Mouse (Mus musculus): Measurements from ENCODE around the gene Pfkm. TPM values are rescaled to one million over a fixed set of nuclear protein-coding genes. Genes with fewer than 3 reads are reported as not detected.

Gene Pfkm
- total and polyA plus RNA-seq, 3 experiments, result 521 to 921 (median 800) TPM

DNA sequence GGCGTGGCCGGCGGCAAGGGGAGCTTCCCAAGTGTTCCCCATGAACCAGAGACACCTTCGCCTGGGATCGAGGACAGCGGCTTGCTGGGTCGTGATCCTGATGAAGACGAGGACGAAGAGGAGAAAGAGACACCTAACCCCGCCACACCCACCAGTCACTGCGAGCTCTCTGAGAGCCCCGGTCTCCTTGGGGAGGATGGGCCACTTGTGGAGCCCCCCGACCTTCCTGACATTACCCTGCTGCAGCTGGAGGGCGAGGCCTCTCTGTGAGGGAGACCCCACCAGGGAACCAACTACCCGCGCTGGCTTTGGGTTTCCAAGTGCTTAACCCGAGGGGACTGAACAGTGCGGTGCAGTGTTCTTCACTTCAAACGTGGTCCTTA lies 76.2 kb downstream of the Pfkm start:
- Histone ChIP-seq H3K79me2 (replicated peaks; ENCODE audit: control insufficient read depth, insufficient read depth, low read length) (no peaks in the 10 kb centered on the region), H3K4me1 (ENCODE audit: control insufficient read depth, insufficient read depth, low read length) (no peaks in the 10 kb centered on the region), H3K4me3 (no peak overlapping the region; the same call in 1 of the 2 replicates), H3K27ac (no peak overlapping the region), H3K36me3 (ENCODE audit: control insufficient read depth, insufficient read depth, low read length) (no peaks in the 10 kb centered on the region), H3K27me3 (ENCODE audit: control insufficient read depth, insufficient read depth, low read length) (no peaks in the 10 kb centered on the region), H3K9ac (ENCODE audit: low read depth, low read length) (no peak overlapping the region)
- 29% methylated on average over 19 of the region's 19 CpGs for WGBS
- no peak for DNase-seq
- intact Hi-C loops (cut with DNase I), result no loop called here
- TF ChIP-seq POLR2A (IDR thresholded peaks at IDR 0.05; ENCODE audit: insufficient read depth, low read depth, low read length), result no peak
- no peak for TF ChIP-seq CTCF (IDR thresholded peaks at IDR 0.05)
- no peak for TF ChIP-seq EP300 (IDR thresholded peaks at IDR 0.05; ENCODE audit: insufficient read depth, low read depth, low read length)

DNA sequence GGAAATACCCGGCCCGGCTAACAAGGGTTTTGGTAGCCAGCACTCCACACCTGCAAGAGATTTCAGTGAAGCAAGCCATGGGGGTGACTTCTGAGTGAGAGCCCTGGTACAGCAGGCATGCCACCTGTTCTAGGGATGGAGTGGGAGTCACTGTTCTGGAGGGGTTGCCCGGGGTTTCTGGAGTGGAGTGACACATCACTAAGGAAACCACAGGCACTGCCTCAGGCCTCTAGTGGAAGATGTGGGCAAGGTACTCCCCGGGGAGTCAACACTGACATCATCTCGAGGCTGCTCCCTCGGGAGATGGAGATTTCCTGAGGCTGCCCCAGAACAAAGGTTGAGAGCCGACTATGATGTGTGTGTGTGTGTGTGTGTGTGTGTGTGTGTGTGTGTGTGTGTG lies 78.0 kb downstream of the Pfkm start:
- H3K36me3 ChIP-seq (ENCODE audit: control insufficient read depth, insufficient read depth, low read length), result no peaks in the 10 kb centered on the region
- H3K27me3 ChIP-seq (ENCODE audit: control insufficient read depth, insufficient read depth, low read length), result no peaks in the 10 kb centered on the region
- TF ChIP-seq EP300 (IDR thresholded peaks at IDR 0.05; ENCODE audit: insufficient read depth, low read depth, low read length) (no peak), CTCF (IDR thresholded peaks at IDR 0.05) (0 out of 2 replicates have a peak, but pooled peaks have one; percentile 17)
- no peak for DNase-seq
- H3K27ac ChIP-seq, result no peak overlapping the region
- H3K4me3 ChIP-seq, result no peak overlapping the region
- no peak overlapping the region for H3K9ac ChIP-seq (ENCODE audit: low read depth, low read length)
- 22% methylated on average over 7 of the region's 7 CpGs for WGBS
- intact Hi-C loops (cut with DNase I), result loop anchor here (5.0 kb wide), 1 partner anchor 218 kb away; no protein-coding TSS in a partner anchor
- H3K79me2 ChIP-seq (replicated peaks; ENCODE audit: control insufficient read depth, insufficient read depth, low read length), result no peaks in the 10 kb centered on the region
- no peaks in the 10 kb centered on the region for H3K4me1 ChIP-seq (ENCODE audit: control insufficient read depth, insufficient read depth, low read length)

DNA sequence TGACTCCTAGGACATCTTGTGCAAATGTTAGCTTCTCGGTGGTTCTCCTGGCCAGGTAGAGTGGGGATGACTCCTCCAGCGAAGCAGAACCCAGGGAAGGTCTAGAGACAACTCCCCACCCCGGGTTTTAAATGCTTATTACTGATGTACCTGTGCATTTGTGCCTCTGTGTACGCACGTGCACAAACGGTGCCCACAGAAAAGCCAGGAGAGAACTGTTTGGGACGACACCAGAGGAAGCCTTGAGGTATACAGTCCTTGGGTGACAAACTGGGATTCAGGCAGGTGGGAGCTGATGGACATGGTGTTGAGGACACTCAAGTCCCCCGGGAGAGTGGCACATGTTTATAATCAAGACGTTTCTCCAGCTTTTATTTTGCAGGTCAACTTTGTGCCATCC lies 78.5 kb downstream of the Pfkm start:
- DNase-seq, result no peak

GRCm38 (mm10) chr15:98172113-98172512 lies 79.7 kb downstream of the Pfkm start:
- H3K9ac ChIP-seq (ENCODE audit: low read depth, low read length), result no peak overlapping the region
- 73% methylated on average over 5 of the region's 5 CpGs for WGBS
- no peak overlapping the region for H3K4me3 ChIP-seq
- no peaks in the 10 kb centered on the region for H3K36me3 ChIP-seq (ENCODE audit: control insufficient read depth, insufficient read depth, low read length)
- H3K4me1 ChIP-seq (ENCODE audit: control insufficient read depth, insufficient read depth, low read length), result no peaks in the 10 kb centered on the region
- H3K79me2 ChIP-seq (replicated peaks; ENCODE audit: control insufficient read depth, insufficient read depth, low read length), result no peaks in the 10 kb centered on the region
- DNase-seq, result no peak
- TF ChIP-seq CTCF (IDR thresholded peaks at IDR 0.05) (no peak), EP300 (IDR thresholded peaks at IDR 0.05; ENCODE audit: insufficient read depth, low read depth, low read length) (no peak), POLR2A (IDR thresholded peaks at IDR 0.05; ENCODE audit: insufficient read depth, low read depth, low read length) (no peak)
- intact Hi-C loops (cut with DNase I), result loop anchor here (5.0 kb wide), 1 partner anchor 220 kb away; no protein-coding TSS in a partner anchor
- H3K27ac ChIP-seq, result no peak overlapping the region
- no peaks in the 10 kb centered on the region for H3K27me3 ChIP-seq (ENCODE audit: control insufficient read depth, insufficient read depth, low read length)

More for the DNA sequence above, 78.5 kb downstream of the Pfkm start:
- Histone ChIP-seq H3K27ac (no peak overlapping the region), H3K79me2 (replicated peaks; ENCODE audit: control insufficient read depth, insufficient read depth, low read length) (no peaks in the 10 kb centered on the region), H3K4me3 (no peak overlapping the region), H3K9ac (ENCODE audit: low read depth, low read length) (no peak overlapping the region), H3K4me1 (ENCODE audit: control insufficient read depth, insufficient read depth, low read length) (no peaks in the 10 kb centered on the region), H3K36me3 (ENCODE audit: control insufficient read depth, insufficient read depth, low read length) (no peaks in the 10 kb centered on the region), H3K27me3 (ENCODE audit: control insufficient read depth, insufficient read depth, low read length) (no peaks in the 10 kb centered on the region)
- 74% methylated on average over 9 of the region's 9 CpGs for WGBS
- intact Hi-C loops (cut with DNase I), result loop anchor here (5.0 kb wide), 1 partner anchor 219 kb away; no protein-coding TSS in a partner anchor
- no peak for TF ChIP-seq EP300 (IDR thresholded peaks at IDR 0.05; ENCODE audit: insufficient read depth, low read depth, low read length)
- no peak for TF ChIP-seq POLR2A (IDR thresholded peaks at IDR 0.05; ENCODE audit: insufficient read depth, low read depth, low read length)
- TF ChIP-seq CTCF (IDR thresholded peaks at IDR 0.05), result no peak

DNA sequence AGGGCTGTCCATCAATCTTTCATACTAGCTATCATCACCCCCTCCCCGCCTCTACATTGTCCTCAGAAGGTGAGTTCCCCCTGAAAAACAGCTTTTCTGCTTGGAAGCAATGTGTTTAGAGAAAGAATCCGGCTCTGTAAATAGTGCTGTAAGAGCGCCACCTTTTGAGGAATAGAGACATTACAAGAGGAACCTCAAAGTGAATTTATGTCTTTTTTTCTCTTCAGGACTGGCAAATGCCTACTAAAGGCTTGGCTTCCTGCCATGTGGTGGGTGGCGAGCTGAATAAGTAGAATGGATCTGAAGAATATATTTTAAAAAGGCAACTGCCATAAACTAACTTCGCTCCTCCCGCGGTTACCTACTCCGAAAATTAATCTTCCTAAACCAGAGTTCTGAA lies 81.4 kb downstream of the Pfkm start:
- H3K9ac ChIP-seq (ENCODE audit: low read depth, low read length), result no peak overlapping the region
- no peaks in the 10 kb centered on the region for H3K4me1 ChIP-seq (ENCODE audit: control insufficient read depth, insufficient read depth, low read length)
- WGBS, result 45% methylated on average over 8 of the region's 8 CpGs
- no peak overlapping the region for H3K4me3 ChIP-seq
- peak; percentile 83 for TF ChIP-seq CTCF (IDR thresholded peaks at IDR 0.05)
- TF ChIP-seq EP300 (IDR thresholded peaks at IDR 0.05; ENCODE audit: insufficient read depth, low read depth, low read length), result no peak
- TF ChIP-seq POLR2A (IDR thresholded peaks at IDR 0.05; ENCODE audit: insufficient read depth, low read depth, low read length), result no peak
- H3K79me2 ChIP-seq (replicated peaks; ENCODE audit: control insufficient read depth, insufficient read depth, low read length), result no peaks in the 10 kb centered on the region
- H3K27me3 ChIP-seq (ENCODE audit: control insufficient read depth, insufficient read depth, low read length), result no peaks in the 10 kb centered on the region
- H3K36me3 ChIP-seq (ENCODE audit: control insufficient read depth, insufficient read depth, low read length), result no peaks in the 10 kb centered on the region
- intact Hi-C loops (cut with DNase I), result loop anchor here (1.0 to 5.0 kb wide), 2 partner anchors 85 to 222 kb away; no protein-coding TSS in a partner anchor
- DNase-seq, result no peak
- H3K27ac ChIP-seq, result no peak overlapping the region

- intact Hi-C loops (cut with DNase I), result no loop called here
- TF ChIP-seq POLR2A (IDR thresholded peaks at IDR 0.05; ENCODE audit: insufficient read depth, low read depth, low read length), result no peak
- TF ChIP-seq CTCF (IDR thresholded peaks at IDR 0.05), result no peak
- TF ChIP-seq EP300 (IDR thresholded peaks at IDR 0.05; ENCODE audit: insufficient read depth, low read depth, low read length), result no peak
- WGBS, result 63% methylated on average over 3 of the region's 3 CpGs
Observed at GRCm38 (mm10) chr15:98177320-98177719, 84.9 kb downstream of the Pfkm start.

More at GRCm38 (mm10) chr15:98177320-98177719, 84.9 kb downstream of the Pfkm start:
- no peaks in the 10 kb centered on the region for H3K27me3 ChIP-seq (ENCODE audit: control insufficient read depth, insufficient read depth, low read length)
- no peaks in the 10 kb centered on the region for H3K79me2 ChIP-seq (replicated peaks; ENCODE audit: control insufficient read depth, insufficient read depth, low read length)
- no peak overlapping the region for H3K9ac ChIP-seq (ENCODE audit: low read depth, low read length)
- no peak overlapping the region for H3K4me3 ChIP-seq
- peaks cover 2% of the 10 kb centered on the region for H3K4me1 ChIP-seq (ENCODE audit: control insufficient read depth, insufficient read depth, low read length)
- no peak overlapping the region for H3K27ac ChIP-seq
- no peak for DNase-seq
- H3K36me3 ChIP-seq (ENCODE audit: control insufficient read depth, insufficient read depth, low read length), result no peaks in the 10 kb centered on the region

Measured in heart, adult 2 months (tissue).